Mouse (Mus musculus) limb, embryonic 11.5 days (tissue): ENCODE measurements around the gene Ppil4. TPM values are rescaled to one million over a fixed set of nuclear protein-coding genes. Genes with fewer than 3 reads are reported as not detected.
A peak's percentile ranks its signal among the peaks of the same experiment; 100 is the strongest.

Experiments used
- ATAC-seq: fragments of 200-750 bp; cut with Nextera tagmentation; 2 replicates; pipeline ENCODE4 v1.8.0; 2017; ENCODE audit warnings: low read depth; ENCODE audit not compliant: insufficient number of reproducible peaks, low FRiP score, low TSS enrichment
- DNase-seq: peaks from one replicate; pipeline ENCODE4 v3.0.0-alpha.2; 2015; ENCODE audit warnings: low spot score
- H3K27ac ChIP-seq: fragments of 300-500 bp; sonication (generic); replicated peaks from 2 replicates; pipeline ENCODE4 v1.5.1; 2014; ENCODE audit warnings: low read depth, mild to moderate bottlenecking, low read length
- H3K27me3 ChIP-seq: fragments of 300-500 bp; sonication (generic); 2 replicates; pipeline ENCODE4 v1.6.1; 2014; ENCODE audit warnings: mild to moderate bottlenecking, low read length, mixed read lengths; ENCODE audit not compliant: control insufficient read depth, insufficient read depth
- H3K36me3 ChIP-seq: fragments of 300-500 bp; sonication (generic); 2 replicates; pipeline ENCODE4 v1.6.1; 2014; ENCODE audit warnings: mild to moderate bottlenecking, low read length, moderate library complexity, mixed read lengths; ENCODE audit not compliant: control insufficient read depth, insufficient read depth
- H3K4me1 ChIP-seq: fragments of 300-500 bp; sonication (generic); 2 replicates; pipeline ENCODE4 v1.6.1; 2014; ENCODE audit warnings: low read length, mixed read lengths; ENCODE audit not compliant: control insufficient read depth, insufficient read depth
- H3K4me2 ChIP-seq: fragments of 300-500 bp; sonication (generic); 2 replicates; pipeline ENCODE4 v1.6.1; 2014; ENCODE audit warnings: low read depth, mild to moderate bottlenecking, moderate library complexity; ENCODE audit not compliant: severe bottlenecking
- H3K4me3 ChIP-seq: fragments of 300-500 bp; sonication (generic); 2 replicates; pipeline ENCODE4 v1.5.1; 2014; ENCODE audit warnings: low read depth, low read length
- H3K9ac ChIP-seq: fragments of 300-500 bp; sonication (generic); 2 replicates; pipeline ENCODE4 v1.6.1; 2014; ENCODE audit warnings: mild to moderate bottlenecking, low read length
- H3K9me3 ChIP-seq: fragments of 300-500 bp; sonication (generic); 2 replicates; pipeline ENCODE4 v1.6.1; 2016; ENCODE audit warnings: low read length; ENCODE audit not compliant: control insufficient read depth
- WGBS: fragments of 180-500 bp; shearing (Covaris S2); extraction: QIAGEN DNeasy Blood & Tissue Kit; methylation state at CpG from one replicate; pipeline ENCODE4 v1.1.7; 2014; 5-methylcytosine and 5-hydroxymethylcytosine counted together
- polyA plus RNA-seq: library from polyadenylated mRNA; unstranded; fragments of >200 nt; fragmentation: Nextera tagmentation; extraction: Ambion mirVana; gene quantifications from 2 replicates; pipeline ENCODE4 v1.2.1, GENCODE M21; 2014

Ppil4 gene
- polyA plus RNA-seq, 1 experiment from 2014 or later: 46.9 TPM

GRCm38 (mm10) chr10:7860494-7860893, 67.8 kb downstream of the Ppil4 start:
- Histone ChIP-seq H3K4me3 (no peak overlapping the region), H3K27me3 (no peaks in the 10 kb centered on the region), H3K36me3 (no peaks in the 10 kb centered on the region), H3K4me1 (no peaks in the 10 kb centered on the region), H3K27ac (no peak overlapping the region), H3K9me3 (no peaks in the 10 kb centered on the region), H3K4me2 (no peak overlapping the region), H3K9ac (no peak overlapping the region)
- DNase-seq: peak; percentile 14
- no peak for ATAC-seq
- 88% methylated on average over 7 of the region's 7 CpGs for WGBS

DNA sequence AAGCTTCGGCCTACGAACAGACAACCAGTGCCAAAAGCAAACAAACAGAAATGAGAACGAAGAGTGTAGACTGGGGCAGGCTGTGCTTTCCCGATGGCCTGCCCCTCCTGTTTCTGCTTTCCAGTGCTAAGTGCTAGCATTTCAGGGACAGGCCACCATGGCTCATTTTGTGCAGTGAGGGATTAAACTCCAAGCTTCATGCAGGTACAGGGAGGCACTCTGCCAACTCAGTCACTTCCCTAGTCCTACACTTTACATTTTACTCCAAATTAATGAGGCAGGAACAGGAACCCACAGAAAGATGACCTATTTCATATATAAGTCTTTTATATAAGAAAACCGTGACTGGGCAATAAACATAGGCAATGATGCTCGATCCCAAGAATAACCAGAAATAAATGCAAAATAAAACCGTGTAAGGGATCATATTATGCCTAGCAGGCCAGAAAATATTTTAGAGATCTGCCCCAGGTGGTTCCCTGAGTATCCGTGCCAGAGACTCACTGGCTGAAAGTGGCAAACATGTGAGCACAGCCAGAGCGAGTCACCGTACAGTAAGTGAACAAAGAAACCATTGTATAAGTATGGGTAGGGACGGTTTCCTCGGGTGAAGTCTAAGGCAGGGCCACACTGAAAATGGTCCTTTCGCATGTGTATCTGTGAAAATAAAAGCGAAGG, 68.7 kb downstream of the Ppil4 start:
- no peak overlapping the region for H3K4me3 ChIP-seq
- WGBS: 89% methylated on average over 14 of the region's 14 CpGs
- DNase-seq (peak; percentile 17), ATAC-seq (no peak)
- H3K36me3 ChIP-seq: no peaks in the 10 kb centered on the region
- no peaks in the 10 kb centered on the region for H3K9me3 ChIP-seq
- H3K27ac ChIP-seq: no peak overlapping the region
- H3K27me3 ChIP-seq: no peaks in the 10 kb centered on the region; the same call in 1 of the 2 replicates
- no peaks in the 10 kb centered on the region for H3K4me1 ChIP-seq
- no peak overlapping the region for H3K9ac ChIP-seq
- no peak overlapping the region for H3K4me2 ChIP-seq

DNA sequence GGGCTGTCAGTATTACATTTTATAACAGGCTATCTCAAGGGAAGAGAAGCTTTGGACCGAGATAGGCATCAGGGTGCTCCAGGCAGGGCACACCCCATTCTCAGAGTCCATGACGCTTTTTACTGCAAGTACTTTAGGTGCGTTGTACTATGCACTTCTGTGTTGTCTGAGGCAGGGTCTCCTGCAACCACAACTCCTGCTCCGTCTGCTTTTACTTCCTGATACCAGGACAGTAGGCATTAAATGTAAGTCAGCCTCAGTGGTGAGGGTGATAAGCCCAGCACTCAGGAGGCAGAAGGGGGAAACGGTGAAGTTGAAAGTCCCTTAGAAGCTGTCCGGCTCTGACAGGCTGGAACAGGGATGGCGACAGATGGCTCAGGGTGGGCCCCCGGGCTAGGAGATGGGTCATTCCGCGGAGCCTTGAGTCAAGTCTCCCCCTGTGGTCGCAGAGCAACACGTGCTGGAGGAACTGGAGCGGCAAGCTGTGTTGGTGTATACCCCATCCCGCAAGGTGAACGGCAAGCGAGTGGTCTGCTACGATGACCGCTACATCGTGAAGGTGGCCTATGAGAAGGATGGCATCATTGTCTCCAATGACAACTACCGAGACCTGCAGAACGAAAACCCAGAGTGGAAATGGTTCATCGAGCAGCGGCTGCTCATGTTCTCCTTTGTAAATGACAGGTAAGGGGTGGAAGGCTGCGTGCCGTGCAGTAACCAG, 69.4 kb downstream of the Ppil4 start:
- no peaks in the 10 kb centered on the region for H3K36me3 ChIP-seq
- H3K4me3 ChIP-seq: no peak overlapping the region
- H3K9me3 ChIP-seq: no peaks in the 10 kb centered on the region
- ATAC-seq (no peak), DNase-seq (peak; percentile 18)
- WGBS: 91% methylated on average over 25 of the region's 25 CpGs
- peaks cover 7% of the 10 kb centered on the region for H3K27me3 ChIP-seq
- H3K4me2 ChIP-seq: no peak overlapping the region
- H3K4me1 ChIP-seq: peaks cover under 1% of the 10 kb centered on the region; the same call in 1 of the 2 replicates
- H3K9ac ChIP-seq: no peak overlapping the region
- no peak overlapping the region for H3K27ac ChIP-seq

GRCm38 (mm10) chr10:7863411-7863810, 70.7 kb downstream of the Ppil4 start:
- Histone ChIP-seq H3K4me2 (no peak overlapping the region), H3K4me1 (peaks cover 2% of the 10 kb centered on the region), H3K36me3 (no peaks in the 10 kb centered on the region), H3K9me3 (no peaks in the 10 kb centered on the region), H3K27me3 (peaks cover 19% of the 10 kb centered on the region), H3K9ac (no peak overlapping the region), H3K4me3 (no peak overlapping the region), H3K27ac (no peak overlapping the region)
- DNase-seq: peak; percentile 12
- ATAC-seq: no peak
- 94% methylated on average over 6 of the region's 6 CpGs for whole genome bisulfite sequencing

DNA sequence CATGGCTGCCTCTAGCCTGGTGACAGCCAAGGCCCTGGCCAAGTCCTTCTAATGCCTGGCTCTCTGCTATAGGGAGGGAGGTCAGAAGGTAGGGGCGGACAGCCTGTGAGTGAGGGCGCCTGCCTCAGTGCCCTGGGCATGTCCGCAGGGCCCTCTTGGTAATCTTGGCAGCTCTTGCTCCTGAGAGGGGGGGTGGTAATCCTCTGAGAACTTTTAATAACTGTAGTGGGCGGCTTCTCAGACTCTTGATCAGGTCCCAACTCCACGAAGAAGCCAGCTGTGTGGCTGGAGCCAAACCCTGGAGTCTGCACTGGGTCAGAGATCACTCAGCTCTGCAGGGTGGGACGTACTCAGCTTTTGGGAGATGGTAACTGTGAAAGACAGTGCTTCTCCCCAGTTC, 71.5 kb downstream of the Ppil4 start:
- H3K36me3 ChIP-seq: no peaks in the 10 kb centered on the region
- 80% methylated on average over 6 of the region's 6 CpGs for WGBS
- peaks cover 21% of the 10 kb centered on the region for H3K27me3 ChIP-seq
- peaks cover 2% of the 10 kb centered on the region for H3K4me1 ChIP-seq
- no peak overlapping the region for H3K4me2 ChIP-seq
- no peak overlapping the region for H3K27ac ChIP-seq
- H3K4me3 ChIP-seq: no peak overlapping the region
- no peaks in the 10 kb centered on the region for H3K9me3 ChIP-seq
- DNase-seq: peak; percentile 14
- no peak overlapping the region for H3K9ac ChIP-seq
- ATAC-seq: no peak; the same call in 1 of the 2 replicates

- peaks cover 2% of the 10 kb centered on the region for H3K4me1 ChIP-seq
- no peak overlapping the region for H3K4me3 ChIP-seq
- ATAC-seq (no peak), DNase-seq (peak; percentile 16)
- no peaks in the 10 kb centered on the region for H3K9me3 ChIP-seq
- 91% methylated on average over 3 of the region's 3 CpGs for WGBS
- no peak overlapping the region for H3K27ac ChIP-seq
- H3K4me2 ChIP-seq: no peak overlapping the region
- H3K9ac ChIP-seq: no peak overlapping the region
- peaks cover 21% of the 10 kb centered on the region for H3K27me3 ChIP-seq
- no peaks in the 10 kb centered on the region for H3K36me3 ChIP-seq
These were observed 72.1 kb downstream of the Ppil4 start for GRCm38 (mm10) chr10:7864806-7865205.

DNA sequence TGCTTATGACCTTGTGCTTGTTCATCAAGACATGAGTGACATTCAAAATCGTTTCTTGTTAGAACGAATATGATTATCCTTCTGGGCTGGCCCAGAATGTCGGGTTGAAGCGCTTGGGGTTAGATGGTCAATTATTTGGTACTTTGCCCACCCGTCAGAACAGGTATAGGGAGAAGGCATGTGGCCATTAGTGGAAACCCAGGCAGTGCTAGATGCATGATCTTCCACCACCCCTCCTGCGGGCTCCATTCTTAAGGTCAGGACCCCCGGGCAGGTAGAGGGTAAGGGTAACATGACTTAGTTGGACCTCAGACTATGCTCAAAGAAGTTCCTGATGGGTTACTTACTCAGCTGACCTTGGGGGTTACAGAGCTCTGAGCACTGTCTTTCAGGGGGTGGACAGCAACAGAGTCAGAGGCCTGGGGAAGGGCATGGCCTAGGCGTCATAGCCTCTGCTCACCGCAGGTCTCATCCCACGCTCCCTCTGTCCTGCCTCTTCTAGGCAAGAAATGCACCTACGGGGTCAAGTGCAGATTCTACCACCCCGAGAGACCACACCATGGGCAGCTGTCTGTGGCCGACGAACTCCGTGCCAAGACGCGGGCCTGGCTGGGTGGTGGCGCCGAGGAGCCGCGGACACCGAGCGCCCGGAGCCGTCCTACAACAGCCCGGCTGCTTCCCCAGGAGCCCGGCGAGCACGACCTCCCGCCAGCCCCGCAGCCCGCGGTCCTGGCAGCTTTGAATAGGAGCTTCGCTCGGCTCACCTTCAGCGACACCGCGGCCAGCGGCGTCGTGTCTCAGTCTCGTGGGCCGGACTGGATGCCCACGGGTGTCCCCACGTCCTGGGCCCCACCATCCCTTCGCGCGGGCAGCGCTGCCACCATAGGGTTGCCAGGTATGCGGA, 74.3 kb downstream of the Ppil4 start:
- Histone ChIP-seq H3K4me2 (peak overlapping the region; percentile 71), H3K9ac (peak overlapping the region; percentile 43), H3K27ac (no peak overlapping the region), H3K27me3 (peaks cover 21% of the 10 kb centered on the region), H3K4me3 (peak overlapping the region; percentile 35), H3K36me3 (no peaks in the 10 kb centered on the region), H3K4me1 (peaks cover 2% of the 10 kb centered on the region), H3K9me3 (no peaks in the 10 kb centered on the region)
- DNase-seq: peak; percentile 43
- no peak for ATAC-seq
- 17% methylated on average over 50 of the region's 50 CpGs for WGBS

DNA sequence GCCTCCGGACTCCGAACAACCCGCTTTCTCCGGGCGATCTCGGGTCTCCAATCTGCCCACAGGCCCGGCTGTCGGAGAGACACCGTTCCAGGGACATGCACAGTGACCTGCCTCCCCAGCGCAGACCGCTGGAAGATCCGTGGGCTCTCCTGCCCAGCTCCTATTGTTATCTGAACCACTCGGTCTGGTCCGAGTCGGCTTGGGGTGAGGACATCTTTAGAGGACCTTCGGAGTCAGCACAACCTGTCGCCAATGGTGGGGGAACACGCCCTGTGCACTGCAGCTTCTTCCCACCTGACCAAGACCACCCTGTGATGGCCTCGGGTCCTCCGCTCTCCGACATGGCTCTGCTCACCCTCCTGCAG, 75.0 kb downstream of the Ppil4 start:
- Histone ChIP-seq H3K4me2 (peak overlapping the region; percentile 71), H3K36me3 (no peaks in the 10 kb centered on the region), H3K27me3 (peaks cover 21% of the 10 kb centered on the region), H3K4me1 (peaks cover 2% of the 10 kb centered on the region), H3K4me3 (peak overlapping the region; percentile 35), H3K9ac (peak overlapping the region; percentile 43; the same call in 1 of the 2 replicates), H3K27ac (no peak overlapping the region), H3K9me3 (no peaks in the 10 kb centered on the region)
- ATAC-seq (no peak), DNase-seq (no peak)
- WGBS: 30% methylated on average over 21 of the region's 21 CpGs
